Comparison of ENCODE assay signal across 22 mouse cellular contexts in the genomic region with DNA sequence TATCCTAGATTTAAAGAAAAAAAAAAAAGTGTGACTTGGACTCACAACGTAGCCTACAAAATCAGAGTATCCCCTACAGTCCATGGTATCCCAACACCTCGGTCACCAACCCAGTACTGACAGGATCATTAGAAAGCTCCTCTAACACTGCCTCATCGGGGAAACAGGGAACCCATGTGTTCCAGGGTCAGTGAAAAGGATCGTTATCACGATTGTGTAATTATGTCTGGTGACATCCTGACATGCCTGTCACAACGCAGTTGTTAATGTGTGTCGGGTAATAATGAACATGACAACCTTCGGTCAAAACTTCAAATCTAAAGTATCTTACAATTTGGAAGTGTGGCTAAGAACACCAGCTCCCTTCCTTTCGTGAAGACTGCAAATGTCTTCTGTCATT.
"Had no signal": no experiment of that assay in that cellular context is flagged by ENCODE, and none has a peak within 500 bp of the region (broad histone marks: within the 10 kb centered on the region; RNA-seq: fewer than 3 reads in every experiment).

No protein-coding gene starts in this region.

- H3K9me3 ChIP-seq: lung, embryonic 15.5 days; midbrain, embryonic 10.5 days; midbrain, embryonic 12.5 days; neural tube, embryonic 13.5 days; neural tube, embryonic 15.5 days had no signal

- ATAC-seq: liver, postnatal 0 days; lung, postnatal 0 days; midbrain, embryonic 16.5 days had no signal

- H3K27ac ChIP-seq: lung, embryonic 15.5 days; macrophage; midbrain, embryonic 10.5 days; midbrain, embryonic 12.5 days; neural tube, embryonic 13.5 days; neural tube, embryonic 15.5 days had no signal

- H3K36me3 ChIP-seq: lung, embryonic 15.5 days; midbrain, embryonic 10.5 days; midbrain, embryonic 12.5 days; neural tube, embryonic 13.5 days; neural tube, embryonic 15.5 days had no signal

- H3K4me1 ChIP-seq: lung, embryonic 15.5 days; midbrain, embryonic 10.5 days; midbrain, embryonic 12.5 days; neural tube, embryonic 13.5 days; neural tube, embryonic 15.5 days had no signal

- H3K9ac ChIP-seq: liver, postnatal 0 days; lung, embryonic 15.5 days; midbrain, embryonic 12.5 days; neural tube, embryonic 13.5 days; neural tube, embryonic 15.5 days had no signal

- H3K4me2 ChIP-seq: lung, embryonic 15.5 days; midbrain, embryonic 12.5 days; neural tube, embryonic 13.5 days; neural tube, embryonic 15.5 days had no signal

- H3K27me3 ChIP-seq: lung, embryonic 15.5 days; midbrain, embryonic 12.5 days; neural tube, embryonic 13.5 days; neural tube, embryonic 15.5 days had no signal

- DNase-seq: liver, postnatal 0 days; lung, adult 2 months; lung, postnatal 14 days; lung, postnatal 36 days; midbrain, embryonic 14.5 days; retina, postnatal 1 day; right cerebral cortex, adult 18-20 months; right cerebral cortex, postnatal 25 days; right cerebral cortex, postnatal 4 days; spleen, adult 18-20 months; thymus, adult 18-20 months; thymus, postnatal 14 days; thymus, postnatal 36 days had no signal

- H3K4me3 ChIP-seq: lung, embryonic 15.5 days; midbrain, embryonic 10.5 days; midbrain, embryonic 12.5 days; myocyte; neural tube, embryonic 13.5 days; neural tube, embryonic 15.5 days had no signal
